Mouse (Mus musculus) E14TG2a.4 (cell line): ENCODE measurements at regions not wholly inside any gene's neighbourhood (a gene's known extent, or its start where the extent isn't known, plus 50 kb on each side); places are given as distances from the start of the nearest gene placed in this dataset.

Experiments
- H3K27me3 ChIP-seq: 2 replicates; pipeline ENCODE4 v1.6.1; 2014; ENCODE audit warnings: low read length, control low read depth; ENCODE audit not compliant: insufficient read depth
- H3K36me3 ChIP-seq: 2 replicates; pipeline ENCODE4 v1.6.1; 2014; ENCODE audit warnings: low read length, control low read depth; ENCODE audit not compliant: insufficient read depth
- H3K4me1 ChIP-seq: replicated peaks from 2 replicates; pipeline ENCODE4 v1.6.1; 2014; ENCODE audit warnings: low read depth, low read length, control low read depth
- H3K4me3 ChIP-seq: replicated peaks from 2 replicates; pipeline ENCODE4 v1.5.1; 2014; ENCODE audit warnings: mild to moderate bottlenecking, low read length
- H3K9me3 ChIP-seq: 2 replicates; pipeline ENCODE4 v1.6.1; 2014; ENCODE audit warnings: low read length, control low read depth
- CTCF ChIP-seq: conservative IDR thresholded peaks from 2 replicates; pipeline ENCODE4 v1.5.1; 2014; ENCODE audit warnings: low read length
- NANOG ChIP-seq: IDR thresholded peaks from 2 replicates; pipeline ENCODE4 v1.6.1; 2014; ENCODE audit warnings: borderline replicate concordance, low read length, mixed read lengths
- POU5F1 ChIP-seq: IDR thresholded peaks from 2 replicates; pipeline ENCODE4 v1.6.1; 2014; ENCODE audit warnings: low read length, borderline replicate concordance

GRCm38 (mm10) chr8:25428761-25429160 is 604.6 kb upstream of the Adam5 start:
- no peak for TF ChIP-seq NANOG
- TF ChIP-seq CTCF: no peak
- no peak for TF ChIP-seq POU5F1
- H3K27me3 ChIP-seq: peaks cover 34% of the 10 kb centered on the region
- 0 out of 2 replicates have a peak, but pooled peaks cover 4% of the 10 kb centered on the region for H3K9me3 ChIP-seq
- H3K4me3 ChIP-seq: no peak overlapping the region
- peaks cover 16% of the 10 kb centered on the region for H3K4me1 ChIP-seq
- no peaks in the 10 kb centered on the region for H3K36me3 ChIP-seq

DNA sequence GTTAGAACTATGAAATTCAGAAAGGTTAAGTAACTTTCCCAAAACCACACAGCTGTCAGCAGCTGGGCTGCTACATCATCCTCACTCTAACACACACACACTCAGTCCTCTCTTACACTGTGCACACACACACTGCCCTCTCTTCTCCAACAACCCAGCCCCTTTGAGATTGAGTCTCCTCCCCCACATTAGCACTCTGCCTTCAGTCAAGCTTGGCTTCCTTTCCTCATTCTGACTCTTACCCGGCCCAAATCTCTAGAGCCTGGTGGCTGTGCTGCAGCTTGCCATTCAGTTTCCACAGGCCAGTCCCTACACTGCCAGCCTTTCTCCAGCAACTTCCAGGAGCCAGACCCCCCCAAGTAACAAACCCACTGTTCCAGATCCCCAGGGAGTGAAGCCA is 602.0 kb upstream of the Adam5 start:
- peaks cover 27% of the 10 kb centered on the region for H3K4me1 ChIP-seq
- H3K9me3 ChIP-seq: no peaks in the 10 kb centered on the region
- H3K36me3 ChIP-seq: no peaks in the 10 kb centered on the region
- TF ChIP-seq CTCF (no peak), NANOG (no peak), POU5F1 (no peak)
- no peak overlapping the region for H3K4me3 ChIP-seq
- peaks cover 33% of the 10 kb centered on the region for H3K27me3 ChIP-seq

GRCm38 (mm10) chr8:25421478-25421877 is 597.3 kb upstream of the Adam5 start:
- TF ChIP-seq CTCF: no peak
- no peak for TF ChIP-seq POU5F1
- no peak for TF ChIP-seq NANOG
- H3K9me3 ChIP-seq: no peaks in the 10 kb centered on the region
- peaks cover 13% of the 10 kb centered on the region for H3K4me1 ChIP-seq
- H3K27me3 ChIP-seq: peaks cover 27% of the 10 kb centered on the region
- no peak overlapping the region for H3K4me3 ChIP-seq
- no peaks in the 10 kb centered on the region for H3K36me3 ChIP-seq

GRCm38 (mm10) chr8:25410536-25410935 is 586.4 kb upstream of the Adam5 start:
- TF ChIP-seq NANOG (no peak), POU5F1 (no peak), CTCF (no peak)
- H3K4me1 ChIP-seq: peaks cover 7% of the 10 kb centered on the region
- peaks cover 18% of the 10 kb centered on the region for H3K27me3 ChIP-seq
- no peak overlapping the region for H3K4me3 ChIP-seq
- no peaks in the 10 kb centered on the region for H3K9me3 ChIP-seq
- H3K36me3 ChIP-seq: no peaks in the 10 kb centered on the region

- peaks cover 7% of the 10 kb centered on the region for H3K4me1 ChIP-seq
- TF ChIP-seq POU5F1 (no peak), NANOG (no peak), CTCF (no peak)
- no peak overlapping the region for H3K4me3 ChIP-seq
- H3K9me3 ChIP-seq: no peaks in the 10 kb centered on the region
- no peaks in the 10 kb centered on the region for H3K36me3 ChIP-seq
- peaks cover 10% of the 10 kb centered on the region; the same call in 1 of the 2 replicates for H3K27me3 ChIP-seq
Measured at GRCm38 (mm10) chr8:25407862-25408261, 583.7 kb upstream of the Adam5 start.

- Histone ChIP-seq H3K4me1 (peaks cover 23% of the 10 kb centered on the region), H3K27me3 (peaks cover 13% of the 10 kb centered on the region), H3K4me3 (no peak overlapping the region), H3K36me3 (no peaks in the 10 kb centered on the region), H3K9me3 (no peaks in the 10 kb centered on the region)
- TF ChIP-seq POU5F1: no peak
- TF ChIP-seq CTCF: no peak
- TF ChIP-seq NANOG: no peak
Measured at GRCm38 (mm10) chr8:25392766-25393166, 568.6 kb upstream of the Adam5 start.

GRCm38 (mm10) chr8:25389947-25390346 is 565.8 kb upstream of the Adam5 start:
- Histone ChIP-seq H3K27me3 (peaks cover 6% of the 10 kb centered on the region), H3K36me3 (no peaks in the 10 kb centered on the region), H3K4me1 (peaks cover 23% of the 10 kb centered on the region), H3K9me3 (no peaks in the 10 kb centered on the region), H3K4me3 (0 out of 2 replicates have a peak overlapping the region, but pooled peaks have one; percentile 26)
- TF ChIP-seq CTCF (no peak), NANOG (no peak)

DNA sequence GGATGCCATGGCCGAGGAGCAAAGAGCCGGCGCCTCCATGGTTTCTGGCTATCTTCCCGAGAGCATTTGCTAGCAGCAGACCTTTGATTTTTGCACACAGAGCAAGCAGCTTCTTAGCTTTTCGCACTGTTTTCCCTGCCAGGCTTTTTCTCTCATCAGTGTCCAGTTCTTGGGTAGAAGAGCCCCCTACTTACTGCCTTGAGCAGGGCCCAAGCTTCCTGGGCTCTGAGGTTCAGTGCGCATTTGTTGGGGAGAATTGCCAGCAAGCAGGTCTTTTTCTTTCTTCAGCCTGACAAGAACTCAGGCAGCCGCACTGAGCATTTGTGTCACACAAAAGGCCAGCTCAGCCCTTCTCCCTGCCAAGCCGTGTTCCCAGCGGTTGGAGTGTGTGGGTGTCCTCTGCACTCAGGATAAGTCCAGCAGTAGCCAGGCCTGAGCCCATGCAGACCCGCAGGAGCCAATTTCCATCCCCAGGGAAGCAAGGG is 565.2 kb upstream of the Adam5 start:
- Histone ChIP-seq H3K36me3 (no peaks in the 10 kb centered on the region), H3K27me3 (peaks cover 6% of the 10 kb centered on the region), H3K4me3 (0 out of 2 replicates have a peak overlapping the region, but pooled peaks have one; percentile 26), H3K4me1 (peaks cover 23% of the 10 kb centered on the region), H3K9me3 (no peaks in the 10 kb centered on the region)
- TF ChIP-seq NANOG (no peak), POU5F1 (no peak), CTCF (no peak)

GRCm38 (mm10) chr8:25388811-25389210 is 564.6 kb upstream of the Adam5 start:
- H3K9me3 ChIP-seq: no peaks in the 10 kb centered on the region
- peaks cover 23% of the 10 kb centered on the region for H3K4me1 ChIP-seq
- TF ChIP-seq CTCF (no peak), POU5F1 (no peak), NANOG (no peak)
- H3K4me3 ChIP-seq: no peak overlapping the region
- no peaks in the 10 kb centered on the region for H3K36me3 ChIP-seq
- peaks cover 6% of the 10 kb centered on the region for H3K27me3 ChIP-seq

DNA sequence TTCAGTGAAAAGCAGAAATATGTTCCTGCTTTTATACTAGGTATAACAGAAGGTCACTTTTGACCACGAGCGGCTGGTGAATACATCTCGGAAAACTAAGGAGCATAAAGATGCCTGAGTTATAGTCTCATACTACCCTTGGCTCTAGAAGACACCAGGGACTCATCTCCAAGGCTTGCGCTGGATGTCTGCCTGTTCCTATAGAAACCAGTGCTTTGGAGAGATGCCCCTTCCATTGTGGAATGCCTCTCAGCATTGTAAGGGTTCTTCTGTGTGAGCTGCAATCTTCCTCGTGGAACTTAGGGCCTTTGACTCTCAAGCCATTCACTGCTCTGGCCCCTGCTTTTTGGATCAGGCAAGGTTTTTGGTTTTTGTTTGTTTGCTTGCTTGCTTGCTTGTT is 561.0 kb upstream of the Adam5 start:
- H3K9me3 ChIP-seq: peaks cover 2% of the 10 kb centered on the region; the same call in 1 of the 2 replicates
- TF ChIP-seq POU5F1 (no peak), NANOG (no peak), CTCF (no peak)
- no peak overlapping the region for H3K4me3 ChIP-seq

More for the DNA sequence above, 561.0 kb upstream of the Adam5 start:
- H3K4me1 ChIP-seq: peaks cover 12% of the 10 kb centered on the region
- H3K36me3 ChIP-seq: no peaks in the 10 kb centered on the region
- H3K27me3 ChIP-seq: peaks cover 6% of the 10 kb centered on the region
